ENCODE assay signal across 12 mouse cellular contexts in genomic region chr7:100622277-100622676, GRCm38 (mm10). TPM values are rescaled to one million over a fixed set of nuclear protein-coding genes. Genes with fewer than 3 reads are reported as not detected.
DNase-seq lines count a peak whose midpoint lies in the region; ATAC-seq and TF ChIP-seq lines count a peak whose summit lies in the region.
"Had no signal": no experiment of that assay in that cellular context is flagged by ENCODE, and none has a peak within 500 bp of the region (broad histone marks: within the 10 kb centered on the region; RNA-seq: fewer than 3 reads in every experiment).

No protein-coding gene starts in this region.

- ATAC-seq in liver, embryonic 12.5 days = 0 out of 2 replicates have a peak, but pooled peaks have one; percentile 52
- no peak for ATAC-seq in liver, embryonic 11.5 days (replicated peaks; ENCODE audit: low FRiP score)
- peak; percentile 71; the same call in 1 of the 2 replicates for ATAC-seq in monocyte, adult 5-6 weeks (replicated peaks; ENCODE audit: insufficient number of reproducible peaks, low FRiP score, low TSS enrichment, poor library complexity, severe bottlenecking)

- dilution Hi-C loops in CH12.LX (cut with MboI; ENCODE audit: extremely low pct_ligation_motif_present, extremely low pct_unique_long_range_greater_than_20kb, low sequenced_read_pairs) = no loop called here

- no peak overlapping the region for H3K4me2 ChIP-seq in liver, embryonic 12.5 days
- no peak overlapping the region for H3K4me2 ChIP-seq in liver, embryonic 11.5 days
- no peak overlapping the region for H3K4me2 ChIP-seq in CH12.LX (ENCODE audit: insufficient read depth, low read depth, poor library complexity, severe bottlenecking)

- H3K27ac ChIP-seq in liver, embryonic 12.5 days = no peak overlapping the region
- no peak overlapping the region for H3K27ac ChIP-seq in liver, embryonic 11.5 days (ENCODE audit: low read depth, low read length)
- no peak overlapping the region for H3K27ac ChIP-seq in CH12.LX (ENCODE audit: insufficient read depth, low read depth)
- H3K27ac ChIP-seq: heart, embryonic 10.5 days had no signal

- peak; percentile 30 to 56; a peak in 3 of 4 replicates for TF ChIP-seq CTCF in CH12.LX (conservative IDR thresholded peaks at IDR 0.05 in 1 of 2, IDR thresholded peaks at IDR 0.05 in 1 of 2; ENCODE audit: low read depth in 2 of 2, low read length in 2 of 2)
- peak; percentile 34; the same call in 1 of the 2 replicates for TF ChIP-seq CTCF in brain, embryonic 14.5 days (IDR thresholded peaks at IDR 0.05; ENCODE audit: borderline replicate concordance, extremely low read depth, insufficient read depth, insufficient read length)

- peaks cover 2% of the 10 kb centered on the region; the same call in 1 of the 2 replicates for H3K36me3 ChIP-seq in liver, embryonic 12.5 days
- H3K36me3 ChIP-seq in liver, embryonic 11.5 days (ENCODE audit: control insufficient read depth, insufficient read depth, low read length) = no peaks in the 10 kb centered on the region
- H3K36me3 ChIP-seq in CH12.LX (replicated peaks in 1 of 2; ENCODE audit: control insufficient read depth in 1 of 2, insufficient read depth in 1 of 2, low read length in 1 of 2) = peaks cover 2 to 7% of the 10 kb centered on the region in 2 experiments

- TF ChIP-seq EP300 in CH12.LX (IDR thresholded peaks at IDR 0.05; ENCODE audit: low read length) = no peak

- peaks cover 2% of the 10 kb centered on the region; the same call in 1 of the 2 replicates for H3K79me2 ChIP-seq in CH12.LX (replicated peaks; ENCODE audit: control insufficient read depth, extremely low read depth, insufficient read depth, poor library complexity, severe bottlenecking)

- TF ChIP-seq POLR2A in CH12.LX (IDR thresholded peaks at IDR 0.05; ENCODE audit: low read depth, low read length) = no peak
- no peak for TF ChIP-seq POLR2A in brain, embryonic 14.5 days (IDR thresholded peaks at IDR 0.05; ENCODE audit: borderline replicate concordance, extremely low read depth, insufficient read depth, insufficient read length, poor library complexity, severe bottlenecking)

- DNase-seq in liver, embryonic 11.5 days (ENCODE audit: low spot score) = no peak
- DNase-seq in CH12.LX (ENCODE audit: extremely low read depth) = peak; percentile 32
- DNase-seq in brain, embryonic 14.5 days (ENCODE audit: low read depth) = no peak
- no peak for DNase-seq in right cerebral cortex, postnatal 4 days
- DNase-seq in left cerebral cortex, adult 18-20 months (ENCODE audit: low spot score in 2 of 2) = no peak
- no peak for DNase-seq in left cerebral cortex, postnatal 4 days
- DNase-seq: cerebellum, postnatal 14 days; right cerebral cortex, postnatal 25 days had no signal

- H3K4me3 ChIP-seq in liver, embryonic 12.5 days = no peak overlapping the region
- H3K4me3 ChIP-seq in liver, embryonic 11.5 days (ENCODE audit: low read depth, low read length) = no peak overlapping the region
- no peak overlapping the region for H3K4me3 ChIP-seq in CH12.LX (replicated peaks in 1 of 3; ENCODE audit: low read depth in 2 of 3, low read length in 2 of 3, poor library complexity in 1 of 3)
- H3K4me3 ChIP-seq: heart, embryonic 10.5 days; myocyte had no signal

- no peaks in the 10 kb centered on the region for H3K27me3 ChIP-seq in liver, embryonic 12.5 days (replicated peaks)
- no peaks in the 10 kb centered on the region for H3K27me3 ChIP-seq in liver, embryonic 11.5 days (replicated peaks; ENCODE audit: control insufficient read depth, insufficient read depth, low read length)
- H3K27me3 ChIP-seq in CH12.LX (replicated peaks) = no peaks in the 10 kb centered on the region

- no peak overlapping the region for H3K9ac ChIP-seq in liver, embryonic 12.5 days
- no peak overlapping the region for H3K9ac ChIP-seq in liver, embryonic 11.5 days (ENCODE audit: low read depth, low read length)
- H3K9ac ChIP-seq in CH12.LX (ENCODE audit: insufficient read depth, low read depth) = no peak overlapping the region

- no peak; the same call in 1 of the 2 replicates for TF ChIP-seq RAD21 in CH12.LX (IDR thresholded peaks at IDR 0.05; ENCODE audit: low read depth, low read length)

- no peaks in the 10 kb centered on the region for H3K9me3 ChIP-seq in liver, embryonic 12.5 days (replicated peaks)
- no peaks in the 10 kb centered on the region for H3K9me3 ChIP-seq in liver, embryonic 11.5 days (ENCODE audit: control insufficient read depth, low read length)
- no peaks in the 10 kb centered on the region for H3K9me3 ChIP-seq in CH12.LX (replicated peaks; ENCODE audit: low read length)
- H3K9me3 ChIP-seq: heart, embryonic 10.5 days had no signal

- WGBS in liver, embryonic 12.5 days (ENCODE audit: insufficient replicate concordance) = 72% methylated on average over 2 of the region's 2 CpGs
- WGBS in liver, embryonic 11.5 days = 72% methylated on average over 2 of the region's 2 CpGs

- peaks cover 35% of the 10 kb centered on the region for H3K4me1 ChIP-seq in liver, embryonic 12.5 days
- peaks cover 6% of the 10 kb centered on the region; the same call in 1 of the 2 replicates for H3K4me1 ChIP-seq in liver, embryonic 11.5 days (replicated peaks; ENCODE audit: control insufficient read depth, insufficient read depth, low read length)
- peaks cover 0 to 8% of the 10 kb centered on the region in 2 experiments; a peak in 2 of 4 replicates for H3K4me1 ChIP-seq in CH12.LX (ENCODE audit: control insufficient read depth in 1 of 2, insufficient read depth in 2 of 2)

- intact Hi-C loops in left cerebral cortex, postnatal 4 days (cut with DNase I) = no loop called here

- in situ Hi-C loops in CH12.LX (cut with MboI; ENCODE audit: low pct_ligation_motif_present, low pct_unique_long_range_greater_than_20kb, low sequenced_read_pairs) = no loop called here

TF ChIP-seq in CH12.LX, 34 proteins besides CTCF, POLR2A, EP300 and RAD21:
- TF ChIP-seq CHD1 (IDR thresholded peaks at IDR 0.05; ENCODE audit: low read depth, low read length) (no peak), CHD2 (IDR thresholded peaks at IDR 0.05; ENCODE audit: low read length) (no peak), MAX (IDR thresholded peaks at IDR 0.05; ENCODE audit: low read length) (no peak), MAZ (IDR thresholded peaks at IDR 0.05; ENCODE audit: low read depth, low read length) (no peak)

RNA-seq across cellular contexts. Expression of gene Mrpl48, which starts 14.2 kb away (rescaled TPM):
- 53.2 and 56.3 TPM in 2 replicates for polyA plus RNA-seq in liver, embryonic 12.5 days (2016; fragmentation: Nextera tagmentation; extraction: Ambion mirVana)
- 78.9 and 81.2 TPM in 2 replicates for polyA plus RNA-seq in liver, embryonic 11.5 days (2014; fragmentation: Nextera tagmentation; extraction: Ambion mirVana)
- total RNA-seq in CH12.LX (2012; rRNA removed) (39.1 and 42.5 TPM in 2 replicates), CH12.LX (2014; rRNA removed) (99.4 and 104 TPM in 2 replicates)
- polyA plus RNA-seq in CH12.LX (2012; ENCODE audit: insufficient read length, low read depth) = 98.5 and 110 TPM in 2 replicates
- polyA plus RNA-seq in brain, embryonic 14.5 days (2012; rRNA removed) = 36.9 and 41.1 TPM in 2 replicates
- total RNA-seq in monocyte, adult 5-6 weeks (2017) = 20.6 to 32.6 TPM (median 24.3 TPM) in 3 replicates
- total RNA-seq in left cerebral cortex, adult 18-20 months (2021) = 10 to 100 TPM; 73.0 to 75.1 TPM
- 10 to 100 TPM; 44.9 to 47.4 TPM for total RNA-seq in left cerebral cortex, postnatal 4 days (2021)

RNA-seq across cellular contexts. Expression of gene Rab6a, which starts 15.1 kb away (rescaled TPM):
- polyA plus RNA-seq in liver, embryonic 12.5 days (2016; fragmentation: Nextera tagmentation; extraction: Ambion mirVana) = 60.7 and 62.0 TPM in 2 replicates
- 81.6 and 85.7 TPM in 2 replicates for polyA plus RNA-seq in liver, embryonic 11.5 days (2014; fragmentation: Nextera tagmentation; extraction: Ambion mirVana)
- total RNA-seq in CH12.LX (2012; rRNA removed) (11.1 and 12.0 TPM in 2 replicates), CH12.LX (2014; rRNA removed) (30.7 and 35.2 TPM in 2 replicates)
- 23.2 and 30.7 TPM in 2 replicates for polyA plus RNA-seq in CH12.LX (2012; ENCODE audit: insufficient read length, low read depth)
- 137 and 166 TPM in 2 replicates for polyA plus RNA-seq in brain, embryonic 14.5 days (2012; rRNA removed)
- total RNA-seq in monocyte, adult 5-6 weeks (2017) = 94.9 to 99.8 TPM (median 95.1 TPM) in 3 replicates
- total RNA-seq in left cerebral cortex, adult 18-20 months (2021) = 100 to 1,000 TPM; 426 to 428 TPM
- 100 to 1,000 TPM; 298 to 307 TPM for total RNA-seq in left cerebral cortex, postnatal 4 days (2021)

RNA-seq across cellular contexts. Expression of gene Plekhb1, which starts 39.9 kb away (rescaled TPM):
- 0.26 and 0.43 TPM in 2 replicates for polyA plus RNA-seq in liver, embryonic 12.5 days (2016; fragmentation: Nextera tagmentation; extraction: Ambion mirVana)
- polyA plus RNA-seq in liver, embryonic 11.5 days (2014; fragmentation: Nextera tagmentation; extraction: Ambion mirVana) = 1.1 and 2.0 TPM in 2 replicates
- total RNA-seq in CH12.LX (2012; rRNA removed) (0.04 and 0.08 TPM in 2 replicates), CH12.LX (2014; rRNA removed) (not detected in 2 replicates)
- not detected in 2 replicates for polyA plus RNA-seq in CH12.LX (2012; ENCODE audit: insufficient read length, low read depth)
- polyA plus RNA-seq in brain, embryonic 14.5 days (2012; rRNA removed) = 7.0 and 9.7 TPM in 2 replicates
- total RNA-seq in monocyte, adult 5-6 weeks (2017) = not detected in 3 replicates
- total RNA-seq in left cerebral cortex, adult 18-20 months (2021) = 100 to 1,000 TPM; 174 to 178 TPM
- 10 to 100 TPM; 11.6 to 14.3 TPM for total RNA-seq in left cerebral cortex, postnatal 4 days (2021)

Comparison
In these comparisons a context has a peak if more than half of its experiments do, and no peak if none do; other contexts are left out.
1. RNA of gene Plekhb1, which starts 39.9 kb away (total RNA-seq): 174 to 178 TPM in left cerebral cortex, adult 18-20 months and 11.6 to 14.3 TPM in left cerebral cortex, postnatal 4 days; 0.04 to 0.08 TPM in CH12.LX and not detected in monocyte, adult 5-6 weeks; every median in the first group is over 10 times any median in the second.